Mouse (Mus musculus) liver (tissue): ENCODE data around the gene Tmem216.

Experiments used
- DNase-seq: peaks from one replicate; pipeline ENCODE4 v3.0.0-alpha.2; 2020; ENCODE audit warnings: mixed read lengths

Tmem216 gene

GRCm38 (mm10) chr19:10555624-10556510 is at the start of gene Tmem216:
Tmem216 (minus strand) TSS chr19:10556238.
- peak; percentile 88 for DNase-seq

- peak; percentile 99 for DNase-seq
Measured at GRCm38 (mm10) chr19:10605293-10605900, 49.4 kb upstream of the Tmem216 start, which contains the start of the genes Ddb1 and Tkfc. Ddb1 (plus strand) TSS chr19:10605327. Tkfc (minus strand) TSS chr19:10605654.

GRCm38 (mm10) chr19:10604534-10604933 is 48.5 kb upstream of the Tmem216 start:
- DNase-seq, result no peak

GRCm38 (mm10) chr19:10603660-10604523 is 47.9 kb upstream of the Tmem216 start:
- DNase-seq, result no peak

GRCm38 (mm10) chr19:10602787-10603186 is 46.7 kb upstream of the Tmem216 start:
- DNase-seq, result peak; percentile 90

- no peak for DNase-seq
Measured at GRCm38 (mm10) chr19:10602247-10602769, 46.3 kb upstream of the Tmem216 start.

GRCm38 (mm10) chr19:10599648-10600047 is 43.6 kb upstream of the Tmem216 start:
- no peak for DNase-seq

- DNase-seq, result peak; percentile 42
Measured at GRCm38 (mm10) chr19:10598188-10598587, 42.1 kb upstream of the Tmem216 start.

GRCm38 (mm10) chr19:10591659-10592377 is 35.8 kb upstream of the Tmem216 start:
- DNase-seq, result no peak

- DNase-seq, result no peak
Measured at GRCm38 (mm10) chr19:10590301-10590700, 34.3 kb upstream of the Tmem216 start.

- no peak for DNase-seq
Measured at GRCm38 (mm10) chr19:10589127-10589857, 33.3 kb upstream of the Tmem216 start.

GRCm38 (mm10) chr19:10587231-10587630 is 31.2 kb upstream of the Tmem216 start:
- DNase-seq, result no peak

- DNase-seq, result no peak
Measured at GRCm38 (mm10) chr19:10585112-10585511, 29.1 kb upstream of the Tmem216 start.

GRCm38 (mm10) chr19:10583550-10584146 is 27.6 kb upstream of the Tmem216 start:
- DNase-seq, result no peak

GRCm38 (mm10) chr19:10581984-10582383 is 25.9 kb upstream of the Tmem216 start:
- no peak for DNase-seq

GRCm38 (mm10) chr19:10580761-10581160 is 24.7 kb upstream of the Tmem216 start:
- DNase-seq, result no peak

- DNase-seq, result no peak
Measured at GRCm38 (mm10) chr19:10580102-10580501, 24.1 kb upstream of the Tmem216 start.

GRCm38 (mm10) chr19:10576690-10577561 is 20.9 kb upstream of the Tmem216 start, which contains the start of the genes Cyb561a3 and Tmem138:
Cyb561a3 (plus strand) TSS chr19:10577172.
Tmem138 (minus strand) TSS chr19:10577362.
- peak; percentile 91 for DNase-seq

GRCm38 (mm10) chr19:10569627-10570026 is 13.6 kb upstream of the Tmem216 start:
- no peak for DNase-seq

GRCm38 (mm10) chr19:10565217-10565616 is 9.2 kb upstream of the Tmem216 start:
- no peak for DNase-seq
